Mouse (Mus musculus): ENCODE data around the gene Tgm1. TPM values are rescaled to one million over a fixed set of nuclear protein-coding genes. Genes with fewer than 3 reads are reported as not detected.
"Not testable (repeated sequence)": the region's sequence is repeated elsewhere in the genome, so short reads cannot be mapped to it uniquely, and the experiment has no call there.

Tgm1 gene
- polyA plus RNA-seq (2014; fragmentation: Nextera tagmentation; extraction: Ambion mirVana) = 3.0 and 3.3 TPM in 2 replicates

DNA sequence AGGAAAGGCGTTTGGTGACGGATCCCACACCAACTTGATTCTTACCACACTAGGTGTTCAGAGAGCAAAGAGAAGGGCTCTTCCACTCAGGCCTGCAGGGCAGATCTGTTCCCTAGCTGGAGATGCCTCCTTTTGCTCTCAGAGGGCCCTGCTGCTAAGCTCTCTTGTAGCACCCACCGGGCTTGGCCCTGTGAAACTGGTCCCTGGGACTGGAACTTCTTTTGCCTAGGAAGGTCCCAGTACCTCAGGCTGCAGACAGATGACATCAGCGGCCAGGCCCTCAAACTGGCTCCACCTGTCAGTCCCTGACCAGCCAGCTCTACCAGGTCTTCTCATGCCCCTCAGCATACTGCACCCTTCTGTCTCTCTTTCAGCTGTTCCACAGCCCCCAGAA lies at the start of gene Tgm1:
Gene Tgm1 (minus strand): TSS at position 198 of the 394 bp plus-strand sequence.
- H3K27me3 ChIP-seq (replicated peaks; ENCODE audit: control insufficient read depth, insufficient read depth, low read length) = 0 out of 2 replicates have a peak, but pooled peaks cover 5% of the 10 kb centered on the region
- peak within 1 kb of the TSS; percentile 72 for H3K4me2 ChIP-seq
- ATAC-seq (replicated peaks; ENCODE audit: low FRiP score) (no peak), DNase-seq (ENCODE audit: low spot score) (no peak)
- H3K9me3 ChIP-seq (ENCODE audit: control insufficient read depth, low read length) = no peaks in the 10 kb centered on the region
- no peak within 1 kb of the TSS for H3K27ac ChIP-seq (ENCODE audit: low read depth, low read length)
- H3K36me3 ChIP-seq (ENCODE audit: control insufficient read depth, insufficient read depth, low read length) = peaks cover 8% of the 10 kb centered on the region
- WGBS = 19% methylated on average over 4 of the region's 4 CpGs
- H3K4me1 ChIP-seq (replicated peaks; ENCODE audit: control insufficient read depth, insufficient read depth, low read length) = peaks cover 30% of the 10 kb centered on the region
- H3K4me3 ChIP-seq (ENCODE audit: low read depth, low read length) = peak within 1 kb of the TSS; percentile 38
- peak within 1 kb of the TSS; percentile 10; the same call in 1 of the 2 replicates for H3K9ac ChIP-seq (ENCODE audit: low read depth, low read length)

GRCm38 (mm10) chr14:55763166-55763565 lies 49.4 kb upstream of the Tgm1 start:
- Histone ChIP-seq H3K4me1 (replicated peaks; ENCODE audit: control insufficient read depth, insufficient read depth, low read length) (peaks cover 19% of the 10 kb centered on the region), H3K4me2 (peak overlapping the region; percentile 89), H3K9ac (ENCODE audit: low read depth, low read length) (no peak overlapping the region; the same call in 1 of the 2 replicates), H3K4me3 (ENCODE audit: low read depth, low read length) (no peak overlapping the region), H3K27me3 (replicated peaks; ENCODE audit: control insufficient read depth, insufficient read depth, low read length) (peaks cover 34% of the 10 kb centered on the region), H3K36me3 (ENCODE audit: control insufficient read depth, insufficient read depth, low read length) (no peaks in the 10 kb centered on the region), H3K9me3 (ENCODE audit: control insufficient read depth, low read length) (no peaks in the 10 kb centered on the region), H3K27ac (ENCODE audit: low read depth, low read length) (no peak overlapping the region)
- no peak for ATAC-seq (replicated peaks; ENCODE audit: low FRiP score)
- DNase-seq (ENCODE audit: low spot score) = no peak
- WGBS = 48% methylated on average over 7 of the region's 7 CpGs

GRCm38 (mm10) chr14:55762001-55762821 lies 48.5 kb upstream of the Tgm1 start:
- WGBS = 1% methylated on average over 77 of the region's 77 CpGs
- DNase-seq (ENCODE audit: low spot score) (peak; percentile 79), ATAC-seq (replicated peaks; ENCODE audit: low FRiP score) (peak; percentile 42)
- no peaks in the 10 kb centered on the region for H3K36me3 ChIP-seq (ENCODE audit: control insufficient read depth, insufficient read depth, low read length)
- H3K27ac ChIP-seq (ENCODE audit: low read depth, low read length) = 0 out of 2 replicates have a peak overlapping the region, but pooled peaks have one; percentile 6
- peak overlapping the region; percentile 62 for H3K9ac ChIP-seq (ENCODE audit: low read depth, low read length)
- H3K9me3 ChIP-seq (ENCODE audit: control insufficient read depth, low read length) = no peaks in the 10 kb centered on the region
- peaks cover 28% of the 10 kb centered on the region for H3K27me3 ChIP-seq (replicated peaks; ENCODE audit: control insufficient read depth, insufficient read depth, low read length)
- H3K4me3 ChIP-seq (ENCODE audit: low read depth, low read length) = peak overlapping the region; percentile 53
- H3K4me1 ChIP-seq (replicated peaks; ENCODE audit: control insufficient read depth, insufficient read depth, low read length) = peaks cover 22% of the 10 kb centered on the region
- H3K4me2 ChIP-seq = peak overlapping the region; percentile 89

- Histone ChIP-seq H3K27ac (ENCODE audit: low read depth, low read length) (0 out of 2 replicates have a peak within 1 kb of the TSS, but pooled peaks have one; percentile 6), H3K4me2 (peak within 1 kb of the TSS; percentile 89), H3K4me3 (ENCODE audit: low read depth, low read length) (peak within 1 kb of the TSS; percentile 53), H3K36me3 (ENCODE audit: control insufficient read depth, insufficient read depth, low read length) (no peaks in the 10 kb centered on the region), H3K4me1 (replicated peaks; ENCODE audit: control insufficient read depth, insufficient read depth, low read length) (peaks cover 24% of the 10 kb centered on the region), H3K9ac (ENCODE audit: low read depth, low read length) (peak within 1 kb of the TSS; percentile 62), H3K9me3 (ENCODE audit: control insufficient read depth, low read length) (no peaks in the 10 kb centered on the region), H3K27me3 (replicated peaks; ENCODE audit: control insufficient read depth, insufficient read depth, low read length) (peaks cover 23% of the 10 kb centered on the region)
- 83% methylated on average over 6 of the region's 6 CpGs for WGBS
- ATAC-seq (replicated peaks; ENCODE audit: low FRiP score) (no peak), DNase-seq (ENCODE audit: low spot score) (no peak)
Observed at GRCm38 (mm10) chr14:55761163-55761562, 47.4 kb upstream of the Tgm1 start, which contains the start of gene Ltb4r2. Gene Ltb4r2 (plus strand): TSS chr14:55761428.

DNA sequence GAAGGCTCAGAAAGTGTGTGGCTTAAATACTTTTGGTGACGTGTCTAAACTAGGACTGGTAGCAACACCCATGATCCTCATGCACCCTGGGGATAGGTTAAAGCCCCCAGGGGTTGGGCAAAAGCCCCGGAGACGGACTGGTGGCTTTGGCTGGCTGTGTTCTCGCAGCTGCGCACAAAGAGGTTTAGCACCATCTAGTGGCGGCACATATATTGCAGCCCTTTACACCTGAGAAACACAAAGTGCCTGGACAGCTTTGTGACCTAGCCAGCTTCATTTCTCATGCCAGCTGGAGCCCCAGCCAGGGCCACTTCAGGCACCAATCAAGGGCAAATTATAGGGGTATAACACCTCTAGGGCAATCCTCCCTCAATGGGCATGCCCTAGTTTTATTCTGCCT lies 46.4 kb upstream of the Tgm1 start:
- H3K4me1 ChIP-seq (replicated peaks; ENCODE audit: control insufficient read depth, insufficient read depth, low read length) = peaks cover 24% of the 10 kb centered on the region
- WGBS = 0% methylated on average over 6 of the region's 6 CpGs
- peak; percentile 80 for DNase-seq (ENCODE audit: low spot score)
- H3K27ac ChIP-seq (ENCODE audit: low read depth, low read length); H3K4me3 ChIP-seq (ENCODE audit: low read depth, low read length); ATAC-seq (replicated peaks; ENCODE audit: low FRiP score); H3K9me3 ChIP-seq (ENCODE audit: control insufficient read depth, low read length); H3K9ac ChIP-seq (ENCODE audit: low read depth, low read length); H3K36me3 ChIP-seq (ENCODE audit: control insufficient read depth, insufficient read depth, low read length): not testable (repeated sequence)
- peaks cover 23% of the 10 kb centered on the region for H3K27me3 ChIP-seq (replicated peaks; ENCODE audit: control insufficient read depth, insufficient read depth, low read length)
- H3K4me2 ChIP-seq = peak overlapping the region; percentile 53

- peak within 1 kb of the TSS; percentile 59 for H3K27ac ChIP-seq (ENCODE audit: low read depth, low read length)
- ATAC-seq (replicated peaks; ENCODE audit: low FRiP score) = peak; percentile 32; the same call in 1 of the 2 replicates
- peak within 1 kb of the TSS; percentile 57 for H3K4me2 ChIP-seq
- H3K4me1 ChIP-seq (replicated peaks; ENCODE audit: control insufficient read depth, insufficient read depth, low read length) = peaks cover 22% of the 10 kb centered on the region
- H3K9me3 ChIP-seq (ENCODE audit: control insufficient read depth, low read length) = no peaks in the 10 kb centered on the region
- 0 out of 2 replicates have a peak within 1 kb of the TSS, but pooled peaks have one; percentile 21 for H3K9ac ChIP-seq (ENCODE audit: low read depth, low read length)
- peaks cover 20% of the 10 kb centered on the region for H3K27me3 ChIP-seq (replicated peaks; ENCODE audit: control insufficient read depth, insufficient read depth, low read length)
- DNase-seq (ENCODE audit: low spot score) = no peak
- peaks cover 16% of the 10 kb centered on the region for H3K36me3 ChIP-seq (ENCODE audit: control insufficient read depth, insufficient read depth, low read length)
- peak within 1 kb of the TSS; percentile 22 for H3K4me3 ChIP-seq (ENCODE audit: low read depth, low read length)
- 9% methylated on average over 8 of the region's 8 CpGs for WGBS
Observed at GRCm38 (mm10) chr14:55758363-55758784, 44.6 kb upstream of the Tgm1 start, which contains the start of gene Cideb. Gene Cideb (minus strand): TSS chr14:55758458.

GRCm38 (mm10) chr14:55757566-55757965 lies 43.8 kb upstream of the Tgm1 start:
- no peak for ATAC-seq (replicated peaks; ENCODE audit: low FRiP score)
- H3K4me1 ChIP-seq (replicated peaks; ENCODE audit: control insufficient read depth, insufficient read depth, low read length) = peaks cover 17% of the 10 kb centered on the region
- H3K4me3 ChIP-seq (ENCODE audit: low read depth, low read length) = peak overlapping the region; percentile 22
- peak overlapping the region; percentile 59 for H3K27ac ChIP-seq (ENCODE audit: low read depth, low read length)
- 35% methylated on average over 6 of the region's 6 CpGs for WGBS
- H3K36me3 ChIP-seq (ENCODE audit: control insufficient read depth, insufficient read depth, low read length) = peaks cover 21% of the 10 kb centered on the region
- no peak overlapping the region for H3K9ac ChIP-seq (ENCODE audit: low read depth, low read length)
- peak overlapping the region; percentile 57 for H3K4me2 ChIP-seq
- H3K27me3 ChIP-seq (replicated peaks; ENCODE audit: control insufficient read depth, insufficient read depth, low read length) = peaks cover 19% of the 10 kb centered on the region
- no peaks in the 10 kb centered on the region for H3K9me3 ChIP-seq (ENCODE audit: control insufficient read depth, low read length)
- DNase-seq (ENCODE audit: low spot score) = no peak

DNA sequence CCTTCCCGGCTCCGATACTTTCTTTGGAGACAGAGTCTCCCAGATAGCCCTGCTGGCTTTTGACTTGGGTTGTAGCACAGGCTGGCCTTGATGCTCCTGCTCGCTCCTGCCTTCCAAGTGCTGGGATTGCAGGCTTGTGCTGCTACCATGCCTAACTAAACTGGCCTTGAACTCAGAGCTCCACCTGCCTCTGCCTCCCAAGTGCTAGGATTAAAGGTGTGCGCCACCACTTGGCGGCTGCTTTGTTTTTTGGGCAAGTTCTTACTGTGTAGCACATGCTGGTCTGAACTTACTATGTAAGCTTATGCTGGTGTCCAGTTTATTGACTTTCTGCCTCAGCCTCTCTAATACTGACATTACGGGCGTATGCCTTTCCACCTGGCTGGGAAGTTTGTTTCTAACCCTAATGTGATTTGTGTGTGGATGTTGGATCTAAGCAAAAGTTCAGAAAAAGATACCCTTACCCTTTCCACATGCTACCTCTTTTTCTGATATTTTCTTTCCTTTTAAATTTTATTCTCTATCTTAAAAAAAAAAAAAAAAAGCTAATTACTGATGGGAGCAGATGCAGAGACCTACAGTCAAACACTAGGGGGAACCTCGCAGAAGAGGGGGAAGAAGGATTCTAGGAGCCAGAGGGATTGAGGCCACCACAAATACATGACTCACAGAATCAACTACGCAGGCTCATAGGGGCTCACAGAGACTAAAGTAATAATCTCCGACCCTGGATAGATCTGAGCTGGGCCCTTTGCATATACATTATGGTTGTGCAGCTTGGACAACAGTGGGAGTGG lies 33.5 kb upstream of the Tgm1 start:
- 79% methylated on average over 10 of the region's 10 CpGs for WGBS
- ATAC-seq (replicated peaks; ENCODE audit: low FRiP score) (no peak), DNase-seq (ENCODE audit: low spot score) (no peak)
- H3K36me3 ChIP-seq (ENCODE audit: control insufficient read depth, insufficient read depth, low read length) = peaks cover 28% of the 10 kb centered on the region
- H3K9me3 ChIP-seq (ENCODE audit: control insufficient read depth, low read length) = no peaks in the 10 kb centered on the region
- peak overlapping the region; percentile 96 for H3K4me3 ChIP-seq (ENCODE audit: low read depth, low read length)
- H3K4me2 ChIP-seq = peak overlapping the region; percentile 98
- no peaks in the 10 kb centered on the region for H3K27me3 ChIP-seq (replicated peaks; ENCODE audit: control insufficient read depth, insufficient read depth, low read length)
- no peak overlapping the region for H3K27ac ChIP-seq (ENCODE audit: low read depth, low read length)
- H3K4me1 ChIP-seq (replicated peaks; ENCODE audit: control insufficient read depth, insufficient read depth, low read length) = peaks cover 19% of the 10 kb centered on the region
- peak overlapping the region; percentile 92; the same call in 1 of the 2 replicates for H3K9ac ChIP-seq (ENCODE audit: low read depth, low read length)
